Mouse (Mus musculus): ENCODE measurements around the gene Ola1. TPM values are rescaled to one million over a fixed set of nuclear protein-coding genes. Genes with fewer than 3 reads are reported as not detected.

Gene Ola1
- polyA plus RNA-seq, 1 experiment from 2014 or later: 97.2 TPM

Other genes with a start within 250 kb of the Ola1 start
- gene Sp3, start 238.5 kb downstream of the Ola1 start, polyA plus RNA-seq (2015; fragmentation: Nextera tagmentation; extraction: Ambion mirVana): 57.6 and 61.4 TPM in 2 replicates
- not detected in 2 replicates for gene Gm11084, start 232.2 kb downstream of the Ola1 start, polyA plus RNA-seq (2015; fragmentation: Nextera tagmentation; extraction: Ambion mirVana)
- gene Sp9, start 53.0 kb upstream of the Ola1 start, polyA plus RNA-seq (2015; fragmentation: Nextera tagmentation; extraction: Ambion mirVana): 12.4 and 13.5 TPM in 2 replicates
- gene Scrn3, start 93.7 kb upstream of the Ola1 start, polyA plus RNA-seq (2015; fragmentation: Nextera tagmentation; extraction: Ambion mirVana): 8.5 and 9.3 TPM in 2 replicates
- 28.5 and 30.5 TPM in 2 replicates for gene Cir1, start 93.8 kb upstream of the Ola1 start, polyA plus RNA-seq (2015; fragmentation: Nextera tagmentation; extraction: Ambion mirVana)
- 10.9 and 11.2 TPM in 2 replicates for gene Gpr155, start 167.6 kb upstream of the Ola1 start, polyA plus RNA-seq (2015; fragmentation: Nextera tagmentation; extraction: Ambion mirVana)

Measured in forebrain, embryonic 15.5 days (tissue).